In genomic region chr10:93912917-93913316, GRCm38 (mm10) we compare ENCODE assay signal across 22 mouse cellular contexts. TPM values are rescaled to one million over a fixed set of nuclear protein-coding genes. Genes with fewer than 3 reads are reported as not detected.
DNase-seq lines count a peak whose midpoint lies in the region; ATAC-seq and TF ChIP-seq lines count a peak whose summit lies in the region.
"Had no signal": no experiment of that assay in that cellular context is flagged by ENCODE, and none has a peak within 500 bp of the region (broad histone marks: within the 10 kb centered on the region; RNA-seq: fewer than 3 reads in every experiment).

No protein-coding gene starts in this region.

- TF ChIP-seq RAD21 in MEL (IDR thresholded peaks at IDR 0.05; ENCODE audit: low read depth, low read length), result no peak

- no peak for TF ChIP-seq CTCF in MEL (IDR thresholded peaks at IDR 0.05 in 2 of 3, conservative IDR thresholded peaks at IDR 0.05 in 1 of 3; ENCODE audit: control insufficient read depth in 1 of 3, insufficient read depth in 1 of 3, low read depth in 2 of 3, low read length in 3 of 3, poor library complexity in 1 of 3, severe bottlenecking in 1 of 3)
- TF ChIP-seq CTCF in liver, embryonic 14.5 days (IDR thresholded peaks at IDR 0.05; ENCODE audit: low read depth), result no peak
- no peak for TF ChIP-seq CTCF in forebrain, postnatal 0 days (IDR thresholded peaks at IDR 0.05; ENCODE audit: low read depth)

- peak; percentile 38 for DNase-seq in MEL (ENCODE audit: low read depth, low spot score)
- peak; percentile 83 for DNase-seq in fat pad, adult 2 months (ENCODE audit: extremely low read depth, low read depth, low spot score)
- DNase-seq in liver, embryonic 14.5 days (ENCODE audit: low read depth in 3 of 3, low spot score in 3 of 3), result no peak
- DNase-seq in adrenal gland, adult 18-20 months (ENCODE audit: low spot score in 2 of 2), result no peak
- no peak for DNase-seq in forebrain, postnatal 0 days
- DNase-seq in cerebellum, postnatal 25 days, result no peak
- DNase-seq: adrenal gland, postnatal 10 days; cerebellum, adult 11 months; cerebellum, adult 8-10 months; cerebellum, postnatal 14 days; gastrocnemius, adult 2 months; gastrocnemius, postnatal 36 days; heart, adult 2 months had no signal

- no peak overlapping the region; a peak in 1 of 4 replicates for H3K4me3 ChIP-seq in MEL (ENCODE audit: control insufficient read depth in 1 of 2, insufficient read depth in 1 of 2, low read depth in 2 of 2, low read length in 2 of 2)
- no peak overlapping the region for H3K4me3 ChIP-seq in liver, embryonic 14.5 days (ENCODE audit: insufficient read depth in 1 of 2, low read depth in 2 of 2, low read length in 2 of 2)
- H3K4me3 ChIP-seq in forebrain, postnatal 0 days (ENCODE audit: low read depth, low read length), result no peak overlapping the region
- H3K4me3 ChIP-seq: embryonic facial prominence, embryonic 12.5 days; forebrain, embryonic 10.5 days; gastrocnemius, adult 2 months; heart, adult 2 months; heart, embryonic 15.5 days; hindbrain, embryonic 10.5 days; intestine, embryonic 15.5 days had no signal

- 49% methylated on average over 1 of the region's 1 CpGs for WGBS in liver, embryonic 14.5 days (ENCODE audit: insufficient replicate concordance)
- whole genome bisulfite sequencing in forebrain, postnatal 0 days, result 67% methylated on average over 1 of the region's 1 CpGs

- H3K27ac ChIP-seq in MEL (ENCODE audit: control insufficient read depth, low read depth, low read length), result peak overlapping the region; percentile 91
- peak overlapping the region; percentile 68 for H3K27ac ChIP-seq in liver, embryonic 14.5 days
- no peak overlapping the region for H3K27ac ChIP-seq in forebrain, postnatal 0 days (ENCODE audit: low read depth, low read length)
- H3K27ac ChIP-seq: embryonic facial prominence, embryonic 12.5 days; forebrain, embryonic 10.5 days; gastrocnemius, adult 2 months; heart, adult 2 months; heart, embryonic 15.5 days; hindbrain, embryonic 10.5 days; hindbrain, embryonic 14.5 days; intestine, embryonic 15.5 days had no signal

- TF ChIP-seq POLR2A in MEL (IDR thresholded peaks at IDR 0.05; ENCODE audit: control insufficient read depth in 1 of 2, insufficient read depth in 1 of 2, low read depth in 1 of 2, low read length in 2 of 2, poor library complexity in 1 of 2), result no peak

- H3K4me2 ChIP-seq in liver, embryonic 14.5 days (ENCODE audit: low read depth), result peak overlapping the region; percentile 38
- no peak overlapping the region for H3K4me2 ChIP-seq in forebrain, postnatal 0 days (ENCODE audit: low read depth)
- H3K4me2 ChIP-seq: embryonic facial prominence, embryonic 12.5 days; heart, embryonic 11.5 days; heart, embryonic 15.5 days; hindbrain, embryonic 14.5 days; intestine, embryonic 15.5 days had no signal

- 0 out of 4 replicates have a peak, but pooled peaks of 1 of the 2 experiments have one; percentile 10 for TF ChIP-seq EP300 in MEL (IDR thresholded peaks at IDR 0.05; ENCODE audit: low read depth in 1 of 2, low read length in 2 of 2)
- no peak for TF ChIP-seq EP300 in liver, embryonic 14.5 days (IDR thresholded peaks at IDR 0.05; ENCODE audit: low read depth)

- no peaks in the 10 kb centered on the region for H3K27me3 ChIP-seq in MEL (ENCODE audit: control insufficient read depth in 1 of 2, insufficient read depth in 2 of 2, low read length in 2 of 2)
- no peaks in the 10 kb centered on the region for H3K27me3 ChIP-seq in liver, embryonic 14.5 days (ENCODE audit: control insufficient read depth, insufficient read depth, low read length)
- no peaks in the 10 kb centered on the region for H3K27me3 ChIP-seq in forebrain, postnatal 0 days (ENCODE audit: insufficient read depth, low read length)
- H3K27me3 ChIP-seq: embryonic facial prominence, embryonic 12.5 days; heart, embryonic 15.5 days; intestine, embryonic 15.5 days had no signal

- H3K79me2 ChIP-seq in MEL (ENCODE audit: control insufficient read depth, insufficient read depth, low read length, poor library complexity), result no peaks in the 10 kb centered on the region; the same call in 1 of the 2 replicates

- ATAC-seq in liver, embryonic 14.5 days (ENCODE audit: insufficient read depth), result no peak
- ATAC-seq in megakaryocyte progenitor cell, adult 5-6 weeks (replicated peaks; ENCODE audit: poor library complexity), result 0 out of 2 replicates have a peak, but pooled peaks have one; percentile 21
- no peak for ATAC-seq in forebrain, postnatal 0 days
- ATAC-seq: forebrain, embryonic 14.5 days; intestine, embryonic 15.5 days had no signal

- H3K9me3 ChIP-seq in MEL (replicated peaks; ENCODE audit: insufficient read depth, low read length), result no peaks in the 10 kb centered on the region
- no peaks in the 10 kb centered on the region for H3K9me3 ChIP-seq in liver, embryonic 14.5 days (ENCODE audit: control insufficient read depth, low read length)
- H3K9me3 ChIP-seq in forebrain, postnatal 0 days (ENCODE audit: low read length), result no peaks in the 10 kb centered on the region
- H3K9me3 ChIP-seq: forebrain, embryonic 10.5 days; heart, embryonic 15.5 days; hindbrain, embryonic 10.5 days; intestine, embryonic 15.5 days had no signal

- peaks cover 25 to 41% of the 10 kb centered on the region in 2 experiments for H3K4me1 ChIP-seq in MEL (ENCODE audit: control insufficient read depth in 1 of 2, insufficient read depth in 2 of 2, low read length in 2 of 2)
- H3K4me1 ChIP-seq in liver, embryonic 14.5 days (replicated peaks; ENCODE audit: control insufficient read depth in 2 of 2, insufficient read depth in 2 of 2, low read length in 1 of 2), result peaks cover 25 to 50% of the 10 kb centered on the region in 2 experiments
- H3K4me1 ChIP-seq in forebrain, postnatal 0 days (ENCODE audit: insufficient read depth), result no peaks in the 10 kb centered on the region
- H3K4me1 ChIP-seq: intestine, embryonic 15.5 days had no signal

- peak overlapping the region; percentile 62 for H3K9ac ChIP-seq in MEL (ENCODE audit: control insufficient read depth, low read depth, low read length, poor library complexity, severe bottlenecking)
- H3K9ac ChIP-seq in liver, embryonic 14.5 days (replicated peaks), result no peak overlapping the region
- H3K9ac ChIP-seq in forebrain, postnatal 0 days, result no peak overlapping the region
- H3K9ac ChIP-seq: embryonic facial prominence, embryonic 12.5 days; heart, embryonic 15.5 days; hindbrain, embryonic 14.5 days; intestine, embryonic 15.5 days had no signal

- H3K36me3 ChIP-seq in MEL (ENCODE audit: control insufficient read depth in 1 of 2, insufficient read depth in 2 of 2, low read length in 2 of 2), result peaks cover 0 to 40% of the 10 kb centered on the region in 2 experiments; a peak in 2 of 4 replicates
- H3K36me3 ChIP-seq in liver, embryonic 14.5 days (replicated peaks; ENCODE audit: control insufficient read depth, insufficient read depth, low read depth), result no peaks in the 10 kb centered on the region
- no peaks in the 10 kb centered on the region for H3K36me3 ChIP-seq in forebrain, postnatal 0 days (ENCODE audit: insufficient read depth)
- H3K36me3 ChIP-seq: embryonic facial prominence, embryonic 12.5 days; forebrain, embryonic 10.5 days; heart, embryonic 15.5 days; hindbrain, embryonic 10.5 days; intestine, embryonic 15.5 days had no signal

TF ChIP-seq in MEL, 35 proteins besides CTCF, POLR2A, EP300 and RAD21:
- TF ChIP-seq MYC (IDR thresholded peaks at IDR 0.05; ENCODE audit: low read depth, low read length) (no peak), TCF12 (IDR thresholded peaks at IDR 0.05; ENCODE audit: low read depth, low read length) (peak; percentile 34; the same call in 1 of the 2 replicates), POLR2AphosphoS2 (IDR thresholded peaks at IDR 0.05; ENCODE audit: low read length) (no peak), ZKSCAN1 (IDR thresholded peaks at IDR 0.05; ENCODE audit: low read depth, low read length) (no peak), ETS1 (IDR thresholded peaks at IDR 0.05; ENCODE audit: low read depth, low read length) (0 out of 2 replicates have a peak, but pooled peaks have one; percentile 35), TBP (IDR thresholded peaks at IDR 0.05; ENCODE audit: low read depth, low read length) (no peak), GATA1 (IDR thresholded peaks at IDR 0.05; ENCODE audit: low read depth, low read length) (no peak), TAL1 (IDR thresholded peaks at IDR 0.05; ENCODE audit: low read length) (peak; percentile 34; the same call in 1 of the 2 replicates)

RNA-seq across cellular contexts. Expression of gene Metap2, which starts 16.0 kb away (rescaled TPM):
- total RNA-seq in MEL (2012; rRNA removed), result 326 and 387 TPM in 2 replicates
- polyA plus RNA-seq in MEL (2012; ENCODE audit: insufficient read depth in 1 of 2, insufficient read length in 2 of 2, low read depth in 1 of 2, low replicate concordance in 2 of 2, missing spikeins in 1 of 2), result 1,000 to 10,000 TPM in 1 of 2 experiments, 100 to 1,000 TPM in 1; 921 to 2,567 TPM
- 95.7 and 181 TPM in 2 replicates for polyA plus RNA-seq in liver, embryonic 14.5 days (2012; rRNA removed)
- 176 and 195 TPM in 2 replicates for polyA plus RNA-seq in liver, embryonic 14.5 days (2014; fragmentation: Nextera tagmentation; extraction: Ambion mirVana)
- total RNA-seq in megakaryocyte progenitor cell, adult 5-6 weeks (2015), result 379 and 381 TPM in 2 replicates
- total RNA-seq in megakaryocyte progenitor cell, adult 5-6 weeks (2017), result 286 and 389 TPM in 2 replicates
- 100 to 1,000 TPM; 145 to 178 TPM for total RNA-seq in adrenal gland, adult 18-20 months (2021)
- total RNA-seq in forebrain, postnatal 0 days (2014; rRNA removed), result 89.2 and 106 TPM in 2 replicates
- polyA plus RNA-seq in forebrain, postnatal 0 days (2015; fragmentation: Nextera tagmentation; extraction: Ambion mirVana), result 144 and 146 TPM in 2 replicates

Comparison
In these comparisons a context has a peak if more than half of its experiments do, and no peak if none do; other contexts are left out.
1. DNase-seq: peak in MEL (single experiment) and fat pad, adult 2 months (single experiment); none in liver, embryonic 14.5 days (0 of 3), adrenal gland, adult 18-20 months (0 of 2), forebrain, postnatal 0 days (single experiment) and cerebellum, postnatal 25 days (0 of 2).